Mouse (Mus musculus) embryonic fibroblast, embryonic 13.5 days (primary cell): ENCODE data around the gene Macrod1.

Source experiments
- CTCF ChIP-seq: IDR thresholded peaks from 2 replicates; pipeline ENCODE4 v1.5.1; 2011; ENCODE audit warnings: mild to moderate bottlenecking, control low read depth, low read length, moderate library complexity, borderline replicate concordance; ENCODE audit not compliant: insufficient read depth
- POLR2A ChIP-seq: IDR thresholded peaks from 2 replicates; pipeline ENCODE4 v1.6.1; 2011; ENCODE audit warnings: low read depth, mild to moderate bottlenecking, control low read depth, low read length, moderate library complexity

DNA sequence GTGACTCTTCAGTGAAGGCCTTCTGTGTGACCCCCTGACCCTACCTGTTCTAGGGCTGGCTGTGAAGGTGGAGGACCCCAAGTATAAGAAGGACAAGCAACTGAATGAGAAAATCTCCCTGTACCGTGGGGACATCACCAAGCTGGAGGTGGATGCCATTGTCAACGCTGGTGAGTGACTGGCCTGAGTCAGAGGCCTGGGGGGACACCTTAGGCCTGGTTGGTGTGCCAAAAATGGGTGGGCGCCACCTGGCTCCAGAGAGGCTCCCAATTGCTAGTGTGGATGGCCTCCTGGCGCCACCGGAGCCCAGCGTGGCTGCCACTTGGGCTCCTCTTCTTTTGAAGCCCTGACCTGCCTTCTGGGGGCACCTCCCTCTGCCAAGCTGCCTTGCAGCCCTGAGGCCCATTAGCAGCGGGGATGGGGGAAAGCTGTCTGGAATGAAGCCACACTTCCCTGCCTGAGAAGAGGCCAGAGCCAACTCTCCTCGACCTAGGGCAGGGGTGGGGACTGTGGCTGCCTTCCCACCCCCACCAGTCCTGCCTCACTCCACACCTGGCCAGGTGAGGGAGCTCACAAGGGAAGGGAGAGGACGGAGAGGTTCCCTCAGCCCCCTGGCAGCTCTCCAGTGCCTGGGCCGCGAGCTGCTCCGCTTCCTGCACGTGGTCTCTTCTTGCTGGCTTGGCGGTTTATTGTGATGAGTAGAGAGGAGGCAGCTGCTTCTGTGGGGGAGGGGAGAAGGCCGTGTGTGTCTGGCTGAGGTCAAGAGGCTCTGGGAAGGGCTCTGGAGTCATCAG, 9.6 kb downstream of the Macrod1 start:
- no peak for TF ChIP-seq CTCF
- TF ChIP-seq POLR2A = no peak
